Mouse (Mus musculus): Measurements from ENCODE around the gene Hyal4.

The Hyal4 gene

GRCm38 (mm10) chr6:24748029-24748428 lies at the start of gene Hyal4:
Gene Hyal4, plus strand, starts transcription at chr6:24748329.
- DNase-seq (ENCODE audit: low read depth), result no peak

DNA sequence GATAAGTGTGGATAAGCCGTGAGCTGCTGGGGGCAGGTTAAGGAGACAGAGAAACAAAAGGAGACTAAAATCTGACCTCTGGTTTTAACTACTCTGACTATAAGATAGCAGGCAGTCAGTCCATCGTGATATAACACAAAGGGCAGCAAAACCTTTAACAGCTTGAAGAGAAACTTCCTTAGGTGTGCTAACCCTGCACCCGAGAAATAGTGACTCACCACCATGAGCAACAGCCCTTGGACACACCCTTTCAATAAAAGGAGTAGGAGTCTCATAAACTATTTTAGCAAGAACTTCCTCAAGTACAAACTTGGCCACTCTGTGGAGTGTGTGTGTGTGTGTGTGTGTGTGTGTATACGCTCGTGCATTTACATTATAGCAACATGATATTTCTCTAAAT lies 41.0 kb upstream of the Hyal4 start:
- no peak for DNase-seq (ENCODE audit: low read depth)

- no peak for DNase-seq (ENCODE audit: low read depth)
Measured at GRCm38 (mm10) chr6:24707499-24707898, 40.6 kb upstream of the Hyal4 start.

DNA sequence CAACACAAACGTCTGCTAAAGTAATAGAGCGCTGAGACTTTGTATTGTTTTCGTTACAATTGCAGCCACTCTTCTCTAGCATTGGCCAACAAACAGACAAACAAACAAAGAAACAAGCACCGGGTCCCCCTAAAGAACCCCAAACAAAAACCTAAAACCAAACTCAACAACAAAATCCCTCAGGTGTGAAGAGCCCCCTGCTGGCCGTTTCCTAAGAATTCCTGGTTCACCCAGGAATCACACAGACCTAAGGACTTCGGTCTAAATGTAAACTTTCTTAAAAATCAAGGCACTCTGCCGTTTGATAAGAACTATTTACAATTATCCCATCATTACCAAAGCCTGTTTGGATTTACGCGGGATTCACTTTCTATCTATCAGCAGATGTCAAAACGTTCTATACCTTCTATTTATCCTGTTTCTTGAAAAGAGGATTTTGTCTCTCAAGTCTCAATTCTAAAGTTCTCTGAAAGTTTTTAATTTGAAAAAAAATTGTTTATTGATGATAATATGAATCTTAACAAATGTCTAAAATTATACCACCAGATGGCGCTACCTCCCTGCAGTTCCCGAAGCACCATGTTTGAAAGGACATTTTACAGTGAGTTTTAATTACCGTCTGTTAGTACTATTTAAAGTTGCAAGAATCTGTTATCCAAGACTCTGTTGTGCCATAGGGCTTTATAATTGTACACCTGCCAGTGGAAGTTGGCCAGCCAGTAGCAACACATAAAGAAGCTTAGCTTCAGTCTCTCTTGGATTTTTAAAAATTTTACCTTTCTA lies 26.6 kb upstream of the Hyal4 start:
- DNase-seq (ENCODE audit: low read depth), result peak; percentile 54

DNA sequence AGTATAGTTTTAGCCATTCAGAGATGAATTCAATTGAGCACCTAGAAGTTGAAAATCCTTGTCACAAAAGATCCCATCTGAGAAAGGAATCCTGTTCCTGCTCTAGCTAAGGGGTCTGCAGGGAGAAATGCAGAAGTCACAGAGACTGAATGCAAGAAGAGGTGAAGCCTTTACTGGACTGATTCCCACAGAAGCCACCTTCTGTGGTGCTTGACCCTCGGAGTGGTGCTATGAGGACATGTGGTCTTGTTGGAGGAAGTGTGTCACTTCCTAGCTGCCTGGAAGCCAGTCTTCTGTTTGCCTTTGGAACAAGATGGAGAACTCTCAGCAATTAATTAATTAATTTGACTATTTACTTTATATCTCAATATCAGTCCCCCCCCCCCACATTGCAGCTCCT lies 20.0 kb upstream of the Hyal4 start:
- no peak for DNase-seq (ENCODE audit: low read depth)

- no peak for DNase-seq (ENCODE audit: low read depth)
Measured at GRCm38 (mm10) chr6:24732945-24733344, 15.2 kb upstream of the Hyal4 start, which contains the start of gene Hyal6. Gene Hyal6, plus strand, starts transcription at chr6:24733245.

DNA sequence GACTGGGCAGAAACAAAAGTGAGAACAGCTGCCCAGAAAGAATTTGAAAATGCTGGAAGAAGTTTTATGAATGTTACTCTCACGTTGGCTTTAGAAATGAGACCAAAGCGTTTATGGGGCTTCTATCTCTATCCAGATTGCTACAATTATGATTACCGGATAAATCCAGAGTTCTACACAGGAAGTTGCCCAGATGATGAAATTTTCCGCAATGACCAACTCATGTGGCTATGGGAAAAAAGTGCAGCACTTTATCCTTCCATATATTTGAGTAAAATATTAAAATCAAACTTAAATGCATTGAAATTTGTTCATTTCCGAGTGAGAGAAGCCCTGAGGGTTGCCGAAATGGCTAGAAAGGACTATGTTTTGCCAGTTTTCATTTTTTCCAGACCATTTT lies 13.6 kb upstream of the Hyal4 start:
- no peak for DNase-seq (ENCODE audit: low read depth)

- no peak for DNase-seq (ENCODE audit: low read depth)
Measured at GRCm38 (mm10) chr6:24759281-24759680, 11.2 kb downstream of the Hyal4 start.

DNA sequence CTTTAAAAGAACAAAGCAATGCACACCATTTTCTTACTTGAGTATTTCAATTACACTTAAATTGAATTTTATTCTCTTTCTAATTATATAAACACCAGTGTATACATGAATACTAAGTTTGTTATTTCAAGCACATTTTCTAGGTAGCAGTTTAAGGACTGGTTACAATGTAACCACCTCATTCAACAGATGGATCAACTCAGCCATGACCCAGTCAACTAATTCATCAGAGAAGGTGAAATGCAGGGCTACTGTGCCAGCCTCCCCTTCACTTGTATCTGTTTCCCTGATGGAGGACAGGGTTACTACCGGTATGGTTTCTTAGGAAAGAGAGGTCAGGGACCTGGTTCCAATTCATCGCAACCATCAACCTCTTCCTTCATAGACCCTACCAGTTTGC lies 18.1 kb downstream of the Hyal4 start:
- DNase-seq (ENCODE audit: low read depth), result no peak

GRCm38 (mm10) chr6:24779182-24779581 lies 31.1 kb downstream of the Hyal4 start:
- no peak for DNase-seq (ENCODE audit: low read depth)

DNA sequence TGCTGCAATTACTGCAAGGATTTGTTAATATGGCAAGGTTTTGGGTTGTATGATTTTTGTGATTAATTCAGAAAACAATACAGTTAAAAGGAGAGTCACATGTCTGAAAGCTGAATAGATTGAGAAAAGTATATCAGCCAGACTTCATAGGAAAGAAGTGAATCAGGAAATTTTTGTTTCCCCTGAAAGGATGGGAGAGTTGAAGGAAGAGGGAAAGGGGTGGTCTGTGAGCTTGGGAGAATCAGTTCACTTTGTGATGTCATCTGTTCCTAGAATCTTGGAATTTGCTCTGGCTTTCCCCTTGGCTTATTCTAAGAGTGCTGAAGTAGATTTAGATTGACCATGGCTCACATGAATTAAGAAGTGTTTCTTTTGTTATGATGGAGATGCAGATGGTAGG lies 42.8 kb downstream of the Hyal4 start, which contains the start of gene Spam1:
TSS of gene Spam1 (plus strand) at position 301 of the 400 bp plus-strand sequence.
- no peak for DNase-seq (ENCODE audit: low read depth)

Measured in induced T-regulatory cell, adult 2 months (primary cell).